ENCODE assay signal across 18 mouse cellular contexts in the genomic region with DNA sequence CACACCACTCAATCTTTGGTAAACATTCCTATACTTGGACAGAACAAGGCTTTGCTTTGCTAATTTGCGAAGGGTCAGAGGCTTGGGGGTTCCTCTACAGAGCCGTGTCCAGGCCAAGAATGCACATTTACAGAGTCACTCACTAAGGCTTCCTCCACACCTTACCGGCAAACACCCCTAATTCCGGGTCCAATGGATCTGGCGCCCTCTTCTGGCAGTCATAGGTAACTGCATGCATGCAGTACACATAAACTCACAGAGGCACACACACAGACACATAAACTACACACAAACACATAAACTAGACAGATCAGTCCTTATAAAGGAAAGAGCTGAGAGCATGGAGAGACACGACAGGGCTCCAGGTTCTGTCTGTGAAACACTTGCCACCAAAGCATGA.
DNase-seq lines count a peak whose midpoint lies in the region; ATAC-seq and TF ChIP-seq lines count a peak whose summit lies in the region.
"Had no signal": no experiment of that assay in that cellular context is flagged by ENCODE, and none has a peak within 500 bp of the region (broad histone marks: within the 10 kb centered on the region; RNA-seq: fewer than 3 reads in every experiment).

No protein-coding gene starts in this region.

- no peak for TF ChIP-seq POLR2A in spleen, adult 2 months (IDR thresholded peaks at IDR 0.05; ENCODE audit: low read depth, low read length)

- no peak overlapping the region for H3K27ac ChIP-seq in kidney, postnatal 0 days
- H3K27ac ChIP-seq in spleen, adult 2 months (ENCODE audit: insufficient read depth, low read length), result no peak overlapping the region
- H3K27ac ChIP-seq in stomach, postnatal 0 days (replicated peaks), result no peak overlapping the region
- H3K27ac ChIP-seq: embryonic facial prominence, embryonic 13.5 days; forebrain, embryonic 12.5 days; hindbrain, embryonic 10.5 days; intestine, embryonic 15.5 days; liver, embryonic 15.5 days; neural tube, embryonic 15.5 days had no signal

- H3K9me3 ChIP-seq in kidney, postnatal 0 days (replicated peaks; ENCODE audit: low read length), result no peaks in the 10 kb centered on the region
- no peaks in the 10 kb centered on the region for H3K9me3 ChIP-seq in stomach, postnatal 0 days (ENCODE audit: control insufficient read depth, low read length)
- H3K9me3 ChIP-seq: embryonic facial prominence, embryonic 13.5 days; intestine, embryonic 15.5 days; neural tube, embryonic 15.5 days had no signal

- TF ChIP-seq CTCF in kidney, postnatal 0 days (IDR thresholded peaks at IDR 0.05; ENCODE audit: low read depth), result peak; percentile 43
- TF ChIP-seq CTCF in spleen, adult 2 months (IDR thresholded peaks at IDR 0.05; ENCODE audit: extremely low read depth, insufficient read depth, insufficient read length, insufficient replicate concordance), result peak; percentile 35; the same call in 1 of the 2 replicates
- peak; percentile 56 for TF ChIP-seq CTCF in stomach, postnatal 0 days (IDR thresholded peaks at IDR 0.05; ENCODE audit: low read depth)

- TF ChIP-seq EP300 in stomach, postnatal 0 days (optimal IDR thresholded peaks at IDR 0.05), result no peak

- 92% methylated on average over 6 of the region's 6 CpGs for WGBS in kidney, postnatal 0 days
- 82% methylated on average over 6 of the region's 6 CpGs for WGBS in spleen, adult 2 months
- WGBS in stomach, postnatal 0 days, result 85% methylated on average over 6 of the region's 6 CpGs

- H3K4me1 ChIP-seq in kidney, postnatal 0 days (replicated peaks; ENCODE audit: insufficient read depth, low read length), result no peaks in the 10 kb centered on the region
- H3K4me1 ChIP-seq in spleen, adult 2 months (ENCODE audit: control insufficient read depth, insufficient read depth, insufficient read length), result no peaks in the 10 kb centered on the region
- no peaks in the 10 kb centered on the region for H3K4me1 ChIP-seq in stomach, postnatal 0 days (replicated peaks; ENCODE audit: control insufficient read depth, insufficient read depth)
- H3K4me1 ChIP-seq: embryonic facial prominence, embryonic 13.5 days; intestine, embryonic 15.5 days; liver, embryonic 15.5 days had no signal

- no peak overlapping the region for H3K4me2 ChIP-seq in kidney, postnatal 0 days (ENCODE audit: low read length)
- H3K4me2 ChIP-seq in stomach, postnatal 0 days (replicated peaks; ENCODE audit: low read depth), result no peak overlapping the region
- H3K4me2 ChIP-seq: embryonic facial prominence, embryonic 13.5 days; forebrain, embryonic 12.5 days; heart, embryonic 11.5 days; intestine, embryonic 15.5 days; liver, embryonic 15.5 days; neural tube, embryonic 15.5 days had no signal

- H3K36me3 ChIP-seq in kidney, postnatal 0 days (ENCODE audit: insufficient read depth, low read length), result no peaks in the 10 kb centered on the region
- no peaks in the 10 kb centered on the region for H3K36me3 ChIP-seq in spleen, adult 2 months (ENCODE audit: control insufficient read depth, insufficient read depth, low read length)
- H3K36me3 ChIP-seq in stomach, postnatal 0 days (ENCODE audit: control insufficient read depth, insufficient read depth, low read length), result no peaks in the 10 kb centered on the region
- H3K36me3 ChIP-seq: embryonic facial prominence, embryonic 13.5 days; forebrain, embryonic 12.5 days; hindbrain, embryonic 10.5 days; intestine, embryonic 15.5 days; liver, embryonic 15.5 days; neural tube, embryonic 15.5 days had no signal

- no peak overlapping the region for H3K9ac ChIP-seq in kidney, postnatal 0 days (ENCODE audit: low read depth, low read length)
- no peak overlapping the region for H3K9ac ChIP-seq in stomach, postnatal 0 days (ENCODE audit: low read length)
- H3K9ac ChIP-seq: embryonic facial prominence, embryonic 13.5 days; forebrain, embryonic 12.5 days; intestine, embryonic 15.5 days; liver, embryonic 15.5 days; neural tube, embryonic 15.5 days had no signal

- DNase-seq in kidney, postnatal 0 days (ENCODE audit: low spot score), result no peak
- DNase-seq in kidney, postnatal 14 days, result no peak
- no peak for DNase-seq in spleen, adult 2 months (ENCODE audit: low read depth in 1 of 2, low spot score in 2 of 2)
- DNase-seq in spleen, postnatal 36 days (ENCODE audit: low spot score in 2 of 2), result no peak
- DNase-seq in R1 (ENCODE audit: low read depth, low spot score), result peak; percentile 41
- DNase-seq in stomach, postnatal 0 days (ENCODE audit: low spot score), result no peak
- no peak for DNase-seq in kidney, postnatal 36 days
- DNase-seq: adrenal gland, postnatal 10 days; gastrocnemius, postnatal 14 days; right cerebral cortex, adult 18-20 months; thymus, adult 18-20 months had no signal

- H3K4me3 ChIP-seq in kidney, postnatal 0 days (replicated peaks; ENCODE audit: low read depth, low read length), result no peak overlapping the region
- no peak overlapping the region for H3K4me3 ChIP-seq in spleen, adult 2 months (ENCODE audit: extremely low read depth, insufficient read depth, insufficient read length)
- H3K4me3 ChIP-seq in stomach, postnatal 0 days (ENCODE audit: low read depth, low read length), result no peak overlapping the region
- H3K4me3 ChIP-seq: embryonic facial prominence, embryonic 13.5 days; forebrain, embryonic 12.5 days; hindbrain, embryonic 10.5 days; intestine, embryonic 15.5 days; liver, embryonic 15.5 days; neural tube, embryonic 15.5 days had no signal

- ATAC-seq in kidney, postnatal 0 days (replicated peaks; ENCODE audit: low FRiP score, low read depth), result no peak
- no peak for ATAC-seq in stomach, postnatal 0 days (ENCODE audit: low FRiP score, low TSS enrichment)
- ATAC-seq: intestine, embryonic 15.5 days had no signal

- no peaks in the 10 kb centered on the region for H3K27me3 ChIP-seq in kidney, postnatal 0 days (ENCODE audit: insufficient read depth, low read length)
- no peaks in the 10 kb centered on the region for H3K27me3 ChIP-seq in spleen, adult 2 months (ENCODE audit: control insufficient read depth, insufficient read depth, low read length)
- H3K27me3 ChIP-seq in stomach, postnatal 0 days (ENCODE audit: control insufficient read depth, insufficient read depth, low read length), result no peaks in the 10 kb centered on the region
- H3K27me3 ChIP-seq: intestine, embryonic 15.5 days; liver, embryonic 15.5 days had no signal
